Mouse (Mus musculus): ENCODE measurements around the gene Dock4. TPM values are rescaled to one million over a fixed set of nuclear protein-coding genes. Genes with fewer than 3 reads are reported as not detected.

Dock4 gene
- polyA plus RNA-seq, 1 experiment from 2014 or later: 13.9 TPM

DNA sequence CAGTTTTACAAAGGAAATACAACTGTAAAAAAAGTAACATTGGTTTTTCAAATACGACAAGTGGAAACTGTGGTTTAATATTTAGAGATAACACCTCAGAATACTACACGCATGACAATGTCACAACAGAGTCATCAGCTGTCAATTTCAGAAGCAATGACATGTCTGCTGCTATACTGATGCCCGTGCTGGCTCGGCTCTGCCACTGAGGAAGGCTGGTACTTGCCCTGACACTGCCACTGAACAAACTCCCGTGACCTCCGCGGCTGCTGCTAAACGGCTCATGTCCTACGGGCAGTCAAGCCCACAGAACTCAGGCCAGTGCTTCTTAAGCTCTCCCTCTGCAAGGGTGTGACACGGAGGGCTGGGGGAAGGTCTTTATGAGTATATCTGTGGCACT lies 18.1 kb upstream of the Dock4 start:
- Histone ChIP-seq H3K27me3 (ENCODE audit: control insufficient read depth, insufficient read depth, low read length) (no peaks in the 10 kb centered on the region), H3K4me1 (ENCODE audit: control insufficient read depth, insufficient read depth, low read length) (peaks cover 11% of the 10 kb centered on the region; the same call in 1 of the 2 replicates), H3K9me3 (ENCODE audit: control insufficient read depth, low read depth, low read length) (no peaks in the 10 kb centered on the region), H3K36me3 (ENCODE audit: control insufficient read depth, insufficient read depth, low read length) (no peaks in the 10 kb centered on the region), H3K4me2 (replicated peaks; ENCODE audit: low read depth, low read length) (no peak overlapping the region), H3K9ac (replicated peaks; ENCODE audit: low read depth, low read length) (no peak overlapping the region), H3K27ac (ENCODE audit: low read length) (no peak overlapping the region), H3K4me3 (ENCODE audit: low read depth, low read length) (no peak overlapping the region)
- WGBS: 82% methylated on average over 10 of the region's 10 CpGs
- ATAC-seq (ENCODE audit: insufficient number of reproducible peaks, insufficient read depth, low FRiP score, low read depth): no peak

DNA sequence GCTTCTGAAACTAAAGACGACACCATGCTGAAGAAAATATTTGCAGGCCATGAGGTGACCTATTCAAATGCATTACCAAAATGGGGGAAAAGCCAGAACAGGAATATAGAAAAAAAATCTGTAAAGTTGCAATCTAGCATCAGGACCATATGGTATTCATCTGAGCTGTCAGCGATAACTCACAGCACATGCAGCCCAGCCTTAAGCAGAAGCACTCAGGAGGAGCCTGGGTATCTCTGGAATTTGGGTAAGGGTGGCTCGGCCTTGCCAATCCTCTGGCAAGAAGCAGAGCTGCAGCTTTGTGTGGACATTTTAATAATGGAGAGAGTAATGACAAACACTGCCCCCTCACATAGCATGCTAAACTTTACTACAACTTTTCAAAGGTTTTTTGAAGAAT lies 15.8 kb upstream of the Dock4 start:
- Histone ChIP-seq H3K9ac (replicated peaks; ENCODE audit: low read depth, low read length) (no peak overlapping the region), H3K4me2 (replicated peaks; ENCODE audit: low read depth, low read length) (no peak overlapping the region), H3K36me3 (ENCODE audit: control insufficient read depth, insufficient read depth, low read length) (no peaks in the 10 kb centered on the region), H3K4me3 (ENCODE audit: low read depth, low read length) (no peak overlapping the region), H3K9me3 (ENCODE audit: control insufficient read depth, low read depth, low read length) (no peaks in the 10 kb centered on the region), H3K4me1 (ENCODE audit: control insufficient read depth, insufficient read depth, low read length) (peaks cover 11% of the 10 kb centered on the region; the same call in 1 of the 2 replicates), H3K27ac (ENCODE audit: low read length) (no peak overlapping the region), H3K27me3 (ENCODE audit: control insufficient read depth, insufficient read depth, low read length) (no peaks in the 10 kb centered on the region)
- WGBS: 26% methylated on average over 3 of the region's 3 CpGs
- peak; percentile 53; the same call in 1 of the 2 replicates for ATAC-seq (ENCODE audit: insufficient number of reproducible peaks, insufficient read depth, low FRiP score, low read depth)

DNA sequence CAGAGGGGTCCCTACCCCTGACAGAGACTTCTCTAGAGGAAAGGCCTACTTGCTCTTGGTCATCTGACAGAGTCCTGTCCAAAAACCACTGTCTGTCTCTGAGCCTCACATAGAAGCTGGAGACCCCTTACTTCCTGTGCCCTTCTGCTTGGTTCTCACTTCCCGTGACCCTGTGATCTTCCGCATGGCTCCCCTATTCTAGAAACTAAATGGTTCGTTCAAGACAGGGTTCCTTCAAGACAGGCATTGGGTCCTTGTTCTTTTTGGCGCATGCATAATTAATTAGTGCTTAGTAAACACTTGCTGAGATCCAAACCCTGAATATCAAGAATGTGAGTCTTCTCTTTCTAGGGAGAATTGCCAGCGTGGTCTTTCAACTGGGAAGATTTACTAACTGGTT lies 14.7 kb upstream of the Dock4 start:
- ATAC-seq (ENCODE audit: insufficient number of reproducible peaks, insufficient read depth, low FRiP score, low read depth): no peak
- H3K4me1 ChIP-seq (ENCODE audit: control insufficient read depth, insufficient read depth, low read length): peaks cover 11% of the 10 kb centered on the region; the same call in 1 of the 2 replicates
- no peak overlapping the region for H3K4me3 ChIP-seq (ENCODE audit: low read depth, low read length)
- no peaks in the 10 kb centered on the region for H3K9me3 ChIP-seq (ENCODE audit: control insufficient read depth, low read depth, low read length)
- no peak overlapping the region for H3K27ac ChIP-seq (ENCODE audit: low read length)
- H3K27me3 ChIP-seq (ENCODE audit: control insufficient read depth, insufficient read depth, low read length): no peaks in the 10 kb centered on the region
- no peak overlapping the region for H3K4me2 ChIP-seq (replicated peaks; ENCODE audit: low read depth, low read length)
- WGBS: 77% methylated on average over 5 of the region's 5 CpGs
- H3K9ac ChIP-seq (replicated peaks; ENCODE audit: low read depth, low read length): no peak overlapping the region
- H3K36me3 ChIP-seq (ENCODE audit: control insufficient read depth, insufficient read depth, low read length): no peaks in the 10 kb centered on the region

DNA sequence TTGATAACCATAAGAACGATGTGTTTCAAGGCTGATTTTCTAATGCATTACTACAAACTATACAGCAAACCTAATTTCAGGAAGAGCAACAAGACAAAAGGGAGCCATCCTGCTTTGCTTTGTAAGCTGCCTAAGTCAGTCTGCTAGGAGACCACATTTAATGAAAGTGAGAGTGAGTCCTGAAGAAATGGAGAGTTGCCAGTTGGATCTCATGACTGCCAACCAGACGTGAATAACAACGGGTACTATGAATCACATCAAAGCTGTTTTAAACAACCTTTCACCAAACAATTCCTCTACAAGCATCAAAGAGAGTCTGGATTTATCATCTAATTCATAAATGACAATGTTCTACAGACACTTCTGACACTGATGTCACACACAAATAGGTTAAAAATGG lies 11.7 kb upstream of the Dock4 start:
- 44% methylated on average over 3 of the region's 3 CpGs for WGBS
- ATAC-seq (ENCODE audit: insufficient number of reproducible peaks, insufficient read depth, low FRiP score, low read depth): no peak
- H3K27me3 ChIP-seq (ENCODE audit: control insufficient read depth, insufficient read depth, low read length): no peaks in the 10 kb centered on the region
- H3K4me2 ChIP-seq (replicated peaks; ENCODE audit: low read depth, low read length): no peak overlapping the region
- peaks cover 11% of the 10 kb centered on the region; the same call in 1 of the 2 replicates for H3K4me1 ChIP-seq (ENCODE audit: control insufficient read depth, insufficient read depth, low read length)
- H3K9ac ChIP-seq (replicated peaks; ENCODE audit: low read depth, low read length): no peak overlapping the region
- no peak overlapping the region for H3K4me3 ChIP-seq (ENCODE audit: low read depth, low read length)
- no peaks in the 10 kb centered on the region for H3K9me3 ChIP-seq (ENCODE audit: control insufficient read depth, low read depth, low read length)
- H3K27ac ChIP-seq (ENCODE audit: low read length): no peak overlapping the region
- H3K36me3 ChIP-seq (ENCODE audit: control insufficient read depth, insufficient read depth, low read length): no peaks in the 10 kb centered on the region

DNA sequence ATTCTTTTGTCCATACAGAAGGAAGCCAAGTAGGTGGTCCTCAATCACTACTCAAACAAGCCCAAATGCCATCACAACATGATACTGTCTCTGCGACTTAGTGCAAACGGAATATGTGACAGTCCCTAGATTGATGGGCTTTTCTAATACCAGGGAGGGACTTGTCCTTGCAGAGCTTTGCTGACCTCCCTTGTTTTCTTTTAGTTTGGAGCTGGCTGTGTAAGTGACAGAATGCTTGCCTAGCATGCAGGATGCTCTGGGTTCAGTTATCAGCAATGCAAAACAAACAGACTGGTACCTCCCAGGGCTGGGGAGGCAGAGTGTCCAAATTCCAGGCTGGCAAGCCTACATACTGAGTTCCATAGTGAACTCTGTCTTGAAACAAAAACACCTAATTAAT lies 7.7 kb upstream of the Dock4 start:
- Histone ChIP-seq H3K9ac (replicated peaks; ENCODE audit: low read depth, low read length) (no peak overlapping the region), H3K27me3 (ENCODE audit: control insufficient read depth, insufficient read depth, low read length) (no peaks in the 10 kb centered on the region), H3K4me2 (replicated peaks; ENCODE audit: low read depth, low read length) (no peak overlapping the region), H3K27ac (ENCODE audit: low read length) (no peak overlapping the region), H3K4me3 (ENCODE audit: low read depth, low read length) (no peak overlapping the region), H3K36me3 (ENCODE audit: control insufficient read depth, insufficient read depth, low read length) (no peaks in the 10 kb centered on the region), H3K9me3 (ENCODE audit: control insufficient read depth, low read depth, low read length) (no peaks in the 10 kb centered on the region), H3K4me1 (ENCODE audit: control insufficient read depth, insufficient read depth, low read length) (0 out of 2 replicates have a peak, but pooled peaks cover 3% of the 10 kb centered on the region)
- 29% methylated on average over 2 of the region's 2 CpGs for WGBS
- ATAC-seq (ENCODE audit: insufficient number of reproducible peaks, insufficient read depth, low FRiP score, low read depth): no peak

DNA sequence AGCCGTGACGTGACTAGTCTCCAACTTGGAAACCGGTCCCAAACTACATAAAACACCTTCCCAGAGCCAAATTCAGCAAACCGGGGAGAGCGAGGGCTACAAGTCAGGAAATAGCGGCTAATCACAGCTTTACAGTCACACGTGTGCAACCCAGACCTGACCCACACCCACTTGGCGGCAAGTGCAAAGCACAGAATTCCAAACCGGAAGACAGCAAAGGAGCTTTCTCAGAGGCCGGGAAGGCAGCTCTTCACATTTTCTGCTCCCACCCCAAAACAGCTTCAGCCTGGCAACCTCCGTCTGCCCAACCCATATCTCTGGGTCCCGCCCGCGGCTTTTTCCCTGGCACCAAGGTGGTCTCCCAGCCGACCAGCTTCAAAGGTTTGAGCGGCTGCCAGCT lies 546 bp upstream of the Dock4 start:
- Histone ChIP-seq H3K9ac (replicated peaks; ENCODE audit: low read depth, low read length) (peak overlapping the region; percentile 40), H3K4me1 (ENCODE audit: control insufficient read depth, insufficient read depth, low read length) (peaks cover 12% of the 10 kb centered on the region; the same call in 1 of the 2 replicates), H3K27ac (ENCODE audit: low read length) (no peak overlapping the region), H3K27me3 (ENCODE audit: control insufficient read depth, insufficient read depth, low read length) (no peaks in the 10 kb centered on the region), H3K36me3 (ENCODE audit: control insufficient read depth, insufficient read depth, low read length) (no peaks in the 10 kb centered on the region), H3K4me2 (replicated peaks; ENCODE audit: low read depth, low read length) (peak overlapping the region; percentile 82), H3K4me3 (ENCODE audit: low read depth, low read length) (peak overlapping the region; percentile 88), H3K9me3 (ENCODE audit: control insufficient read depth, low read depth, low read length) (no peaks in the 10 kb centered on the region)
- under 1% methylated on average over 16 of the region's 16 CpGs for WGBS
- peak; percentile 4; the same call in 1 of the 2 replicates for ATAC-seq (ENCODE audit: insufficient number of reproducible peaks, insufficient read depth, low FRiP score, low read depth)

DNA sequence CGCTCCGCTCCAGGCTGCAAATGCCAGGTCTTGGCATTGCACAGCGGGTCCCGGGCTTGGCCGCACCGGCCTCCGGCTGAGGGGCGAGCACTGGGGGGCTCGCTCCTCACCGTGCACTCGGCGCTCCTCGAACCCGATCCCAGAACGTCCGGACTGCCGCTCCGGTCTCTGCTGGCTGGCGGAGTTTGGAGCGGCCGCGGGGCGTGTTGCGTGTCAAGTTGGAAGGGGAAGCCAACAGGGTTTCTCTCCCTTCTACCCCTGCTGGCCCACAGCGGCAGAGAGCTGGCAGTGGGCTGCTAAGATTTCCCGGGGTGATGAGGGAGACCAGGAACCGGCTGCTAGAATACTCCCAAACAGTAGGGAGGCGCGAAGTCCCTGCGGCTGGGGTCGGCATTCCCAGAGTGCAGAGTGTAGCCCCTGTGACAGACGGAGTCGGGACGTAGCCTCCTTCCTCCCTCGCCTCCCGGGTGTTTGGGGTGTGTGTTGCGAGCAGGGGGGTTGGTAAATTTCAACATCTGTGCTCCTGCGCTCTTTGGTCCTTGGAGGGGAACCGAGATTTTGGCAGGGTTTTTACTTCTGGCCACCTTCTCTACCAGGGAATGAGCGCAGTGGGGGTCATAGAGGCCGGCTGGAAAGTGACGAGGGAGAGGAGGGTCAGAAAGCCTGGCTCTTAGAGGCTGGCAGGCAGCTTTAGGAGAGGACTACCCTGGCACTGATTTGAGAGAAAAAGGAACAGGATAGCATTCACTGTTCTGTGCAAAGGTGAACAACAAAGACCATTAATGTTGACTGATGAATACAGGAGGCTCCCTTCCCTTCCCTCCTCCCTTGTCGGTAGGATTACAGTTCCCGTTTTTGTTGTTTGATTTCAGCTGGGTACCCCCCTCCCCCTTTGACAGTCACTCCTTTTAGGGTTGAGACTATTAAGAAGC lies 964 bp downstream of the Dock4 start:
- H3K9ac ChIP-seq (replicated peaks; ENCODE audit: low read depth, low read length): peak overlapping the region; percentile 64
- ATAC-seq (ENCODE audit: insufficient number of reproducible peaks, insufficient read depth, low FRiP score, low read depth): peak; percentile 6; the same call in 1 of the 2 replicates
- H3K9me3 ChIP-seq (ENCODE audit: control insufficient read depth, low read depth, low read length): no peaks in the 10 kb centered on the region
- no peaks in the 10 kb centered on the region for H3K36me3 ChIP-seq (ENCODE audit: control insufficient read depth, insufficient read depth, low read length)
- peak overlapping the region; percentile 63; the same call in 1 of the 2 replicates for H3K27ac ChIP-seq (ENCODE audit: low read length)
- H3K4me2 ChIP-seq (replicated peaks; ENCODE audit: low read depth, low read length): peak overlapping the region; percentile 85
- peaks cover 9% of the 10 kb centered on the region; the same call in 1 of the 2 replicates for H3K4me1 ChIP-seq (ENCODE audit: control insufficient read depth, insufficient read depth, low read length)
- H3K4me3 ChIP-seq (ENCODE audit: low read depth, low read length): peak overlapping the region; percentile 88
- H3K27me3 ChIP-seq (ENCODE audit: control insufficient read depth, insufficient read depth, low read length): no peaks in the 10 kb centered on the region
- under 1% methylated on average over 44 of the region's 44 CpGs for WGBS

DNA sequence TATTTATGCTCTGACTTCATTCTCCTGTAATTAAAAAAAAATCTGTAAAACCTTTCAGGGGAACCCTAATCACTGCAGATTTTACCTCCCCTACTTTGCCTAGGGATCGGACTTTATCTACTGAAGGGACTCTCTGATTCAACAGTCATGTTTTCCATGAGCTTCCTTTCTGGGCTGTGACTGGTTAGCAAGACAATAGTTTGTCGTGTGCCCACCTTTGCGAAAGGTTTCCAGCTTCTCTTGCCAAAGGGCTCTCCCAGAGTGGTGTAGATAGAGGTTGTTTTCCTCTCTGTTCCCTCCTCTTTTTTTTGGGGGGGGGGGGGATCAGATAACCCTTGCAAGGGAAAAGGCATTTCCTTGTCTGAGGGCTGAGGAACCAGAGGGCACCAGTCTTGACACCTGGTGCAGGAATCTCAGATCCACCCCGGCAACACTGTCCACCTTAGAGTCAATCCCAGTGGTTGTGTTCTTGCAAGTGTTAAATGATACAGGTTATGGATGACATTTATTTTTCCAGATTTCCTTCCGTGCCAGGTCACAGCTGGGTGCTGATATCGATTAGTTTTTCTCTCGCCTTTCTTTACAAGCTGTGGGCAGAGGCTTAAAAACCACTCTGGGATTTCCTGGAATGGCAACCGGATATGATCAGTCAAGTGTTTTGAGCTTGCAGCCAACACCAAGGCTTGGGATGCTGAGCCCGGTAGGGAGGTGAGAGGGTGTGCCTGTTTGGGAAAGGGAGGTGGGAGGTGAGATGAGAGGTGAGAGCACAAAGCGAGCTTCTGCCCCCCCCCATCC lies 2.0 kb downstream of the Dock4 start:
- no peak overlapping the region for H3K9ac ChIP-seq (replicated peaks; ENCODE audit: low read depth, low read length)
- H3K4me2 ChIP-seq (replicated peaks; ENCODE audit: low read depth, low read length): peak overlapping the region; percentile 85
- H3K27ac ChIP-seq (ENCODE audit: low read length): no peak overlapping the region
- H3K4me1 ChIP-seq (ENCODE audit: control insufficient read depth, insufficient read depth, low read length): peaks cover 9% of the 10 kb centered on the region; the same call in 1 of the 2 replicates
- H3K36me3 ChIP-seq (ENCODE audit: control insufficient read depth, insufficient read depth, low read length): no peaks in the 10 kb centered on the region
- peak overlapping the region; percentile 88 for H3K4me3 ChIP-seq (ENCODE audit: low read depth, low read length)
- H3K27me3 ChIP-seq (ENCODE audit: control insufficient read depth, insufficient read depth, low read length): no peaks in the 10 kb centered on the region
- no peaks in the 10 kb centered on the region for H3K9me3 ChIP-seq (ENCODE audit: control insufficient read depth, low read depth, low read length)
- WGBS: 21% methylated on average over 10 of the region's 10 CpGs
- ATAC-seq (ENCODE audit: insufficient number of reproducible peaks, insufficient read depth, low FRiP score, low read depth): no peak

Data from stomach, embryonic 14.5 days (tissue).